Comparison of ENCODE assay signal across 20 mouse cellular contexts in genomic region chrX:99164855-99165368, GRCm38 (mm10).
"Had no signal": no experiment of that assay in that cellular context is flagged by ENCODE, and none has a peak within 500 bp of the region (broad histone marks: within the 10 kb centered on the region; RNA-seq: fewer than 3 reads in every experiment).

No protein-coding gene starts in this region.

- H3K36me3 ChIP-seq: kidney, embryonic 15.5 days; limb, embryonic 12.5 days; limb, embryonic 15.5 days; midbrain, embryonic 12.5 days; midbrain, embryonic 15.5 days; neural tube, embryonic 12.5 days; neural tube, embryonic 15.5 days had no signal

- DNase-seq: kidney, adult 8-10 months; kidney, postnatal 10 days; kidney, postnatal 4 days; left cerebral cortex, postnatal 4 days; liver, postnatal 0 days; lung, postnatal 36 days; retina, postnatal 1 day; thymus, adult 18-20 months; thymus, postnatal 36 days had no signal

- H3K4me1 ChIP-seq: kidney, embryonic 15.5 days; limb, embryonic 12.5 days; limb, embryonic 15.5 days; midbrain, embryonic 12.5 days; midbrain, embryonic 15.5 days; neural tube, embryonic 12.5 days; neural tube, embryonic 15.5 days had no signal

- ATAC-seq: liver, postnatal 0 days; lung, postnatal 0 days; midbrain, embryonic 15.5 days had no signal

- H3K4me3 ChIP-seq: kidney, embryonic 15.5 days; limb, embryonic 12.5 days; limb, embryonic 15.5 days; megakaryocyte, embryonic 14.5 days; midbrain, embryonic 12.5 days; midbrain, embryonic 15.5 days; neural tube, embryonic 12.5 days; neural tube, embryonic 15.5 days had no signal

- H3K9me3 ChIP-seq: kidney, embryonic 15.5 days; limb, embryonic 12.5 days; limb, embryonic 15.5 days; megakaryocyte, embryonic 14.5 days; midbrain, embryonic 12.5 days; midbrain, embryonic 15.5 days; neural tube, embryonic 12.5 days; neural tube, embryonic 15.5 days had no signal

- H3K9ac ChIP-seq: kidney, embryonic 15.5 days; limb, embryonic 12.5 days; limb, embryonic 15.5 days; liver, embryonic 14.5 days; liver, postnatal 0 days; midbrain, embryonic 12.5 days; midbrain, embryonic 15.5 days; neural tube, embryonic 12.5 days; neural tube, embryonic 15.5 days had no signal

- H3K27me3 ChIP-seq: neural tube, embryonic 12.5 days had no signal

- H3K4me2 ChIP-seq: kidney, embryonic 15.5 days; limb, embryonic 12.5 days; limb, embryonic 15.5 days; liver, embryonic 11.5 days; midbrain, embryonic 12.5 days; midbrain, embryonic 15.5 days; neural tube, embryonic 12.5 days; neural tube, embryonic 15.5 days had no signal

- H3K27ac ChIP-seq: kidney, embryonic 15.5 days; limb, embryonic 12.5 days; limb, embryonic 15.5 days; liver, embryonic 14.5 days; midbrain, embryonic 12.5 days; midbrain, embryonic 15.5 days; neural tube, embryonic 12.5 days; neural tube, embryonic 15.5 days had no signal
